Mouse (Mus musculus): Measurements from ENCODE around the gene Vmn1r55. TPM values are rescaled to one million over a fixed set of nuclear protein-coding genes. Genes with fewer than 3 reads are reported as not detected.

The Vmn1r55 gene
- polyA plus RNA-seq, 1 experiment = not detected

DNA sequence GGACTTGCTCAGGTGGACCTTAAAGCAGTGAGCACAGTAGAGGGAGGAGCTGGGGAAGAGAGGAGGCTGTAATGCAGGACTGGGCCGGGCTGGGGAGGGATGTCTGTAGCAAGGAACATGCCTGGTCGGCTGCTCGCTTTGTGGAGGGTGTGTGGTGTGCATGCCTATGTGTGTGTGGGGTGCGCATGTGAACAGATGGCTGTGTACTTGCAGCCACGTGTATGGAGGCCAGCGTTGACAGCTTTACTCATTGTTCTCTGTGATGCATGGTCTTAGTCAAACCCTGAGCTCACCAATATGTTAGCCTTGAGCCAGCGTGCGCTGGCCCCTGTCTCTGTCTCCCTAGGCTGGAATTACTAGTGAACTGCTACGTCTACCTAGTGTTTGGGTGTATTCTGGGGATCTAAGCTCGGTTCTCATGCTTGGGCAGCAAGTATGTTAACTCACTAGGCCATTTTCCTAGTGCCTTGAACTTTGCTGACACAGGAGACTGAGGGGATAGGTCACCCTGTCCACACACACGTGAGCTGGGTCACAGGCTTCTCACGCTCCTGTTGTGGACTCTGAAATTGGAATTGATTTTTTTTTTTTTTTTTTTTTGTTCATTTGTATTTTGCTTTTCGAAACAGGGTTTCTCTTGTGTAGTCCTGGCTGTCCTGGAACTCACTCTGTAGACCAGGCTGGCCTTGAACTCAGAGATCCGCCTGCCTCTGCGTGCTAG lies 58.3 kb downstream of the Vmn1r55 start:
- H3K4me1 ChIP-seq (ENCODE audit: control insufficient read depth, insufficient read depth, insufficient read length, low read length) = peaks cover 37% of the 10 kb centered on the region
- TF ChIP-seq POLR2A (IDR thresholded peaks at IDR 0.05; ENCODE audit: low read depth, low read length) = no peak
- no peak for TF ChIP-seq CTCF (IDR thresholded peaks at IDR 0.05; ENCODE audit: extremely low read depth, insufficient read length, insufficient replicate concordance, low read depth, low read length)
- no peak overlapping the region for H3K4me3 ChIP-seq (ENCODE audit: low read depth, low read length)
- WGBS = 84% methylated on average over 15 of the region's 15 CpGs
- H3K36me3 ChIP-seq (ENCODE audit: control insufficient read depth, insufficient read depth, low read length) = peaks cover 72% of the 10 kb centered on the region
- no peak overlapping the region for H3K27ac ChIP-seq (ENCODE audit: insufficient read depth, low read depth, low read length)
- no peaks in the 10 kb centered on the region for H3K27me3 ChIP-seq (ENCODE audit: control insufficient read depth, insufficient read depth, low read length)

DNA sequence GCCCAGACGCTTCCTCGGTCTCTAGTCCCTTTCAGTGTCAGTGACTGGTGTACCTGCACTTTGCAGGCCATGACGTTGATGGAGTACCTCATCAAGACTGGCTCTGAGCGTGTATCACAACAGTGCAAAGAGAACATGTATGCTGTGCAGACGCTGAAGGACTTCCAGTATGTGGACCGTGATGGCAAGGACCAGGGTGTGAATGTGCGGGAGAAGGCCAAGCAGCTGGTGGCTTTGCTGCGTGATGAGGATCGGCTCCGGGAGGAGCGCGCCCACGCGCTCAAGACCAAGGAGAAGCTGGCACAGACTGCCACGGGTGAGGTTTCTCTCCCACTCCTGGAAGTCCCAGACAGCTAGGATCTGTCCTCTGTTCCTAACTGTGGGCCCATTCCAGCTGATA lies 59.6 kb downstream of the Vmn1r55 start:
- Histone ChIP-seq H3K27ac (ENCODE audit: insufficient read depth, low read depth, low read length) (no peak overlapping the region), H3K36me3 (ENCODE audit: control insufficient read depth, insufficient read depth, low read length) (peaks cover 70% of the 10 kb centered on the region), H3K27me3 (ENCODE audit: control insufficient read depth, insufficient read depth, low read length) (no peaks in the 10 kb centered on the region), H3K4me3 (ENCODE audit: low read depth, low read length) (no peak overlapping the region), H3K4me1 (ENCODE audit: control insufficient read depth, insufficient read depth, insufficient read length, low read length) (peaks cover 45% of the 10 kb centered on the region)
- 90% methylated on average over 15 of the region's 15 CpGs for WGBS
- TF ChIP-seq POLR2A (IDR thresholded peaks at IDR 0.05; ENCODE audit: low read depth, low read length) = no peak
- TF ChIP-seq CTCF (IDR thresholded peaks at IDR 0.05; ENCODE audit: extremely low read depth, insufficient read length, insufficient replicate concordance, low read depth, low read length) = no peak

DNA sequence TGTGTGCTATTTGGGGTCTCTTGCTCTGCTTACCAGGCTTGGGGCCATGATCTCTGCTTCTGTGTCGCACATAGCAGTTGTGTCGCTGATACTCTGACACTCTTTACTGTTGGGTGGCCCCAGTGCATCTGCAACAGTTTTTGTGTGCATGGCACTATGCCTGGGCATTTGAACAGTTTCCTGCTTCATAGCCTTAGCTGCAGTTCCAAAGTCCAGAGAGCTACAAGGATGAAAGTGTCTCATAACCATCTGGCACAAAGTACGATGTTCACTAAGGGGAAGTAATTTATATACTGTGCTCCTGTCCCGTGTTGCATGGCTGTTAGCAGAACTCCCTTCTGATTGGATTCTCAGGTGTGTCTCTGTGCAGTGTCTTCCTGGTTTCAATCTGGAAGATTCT lies 61.6 kb downstream of the Vmn1r55 start:
- Histone ChIP-seq H3K27me3 (ENCODE audit: control insufficient read depth, insufficient read depth, low read length) (no peaks in the 10 kb centered on the region), H3K4me3 (ENCODE audit: low read depth, low read length) (no peak overlapping the region), H3K27ac (ENCODE audit: insufficient read depth, low read depth, low read length) (peak overlapping the region; percentile 96), H3K4me1 (ENCODE audit: control insufficient read depth, insufficient read depth, insufficient read length, low read length) (peaks cover 58% of the 10 kb centered on the region), H3K36me3 (ENCODE audit: control insufficient read depth, insufficient read depth, low read length) (peaks cover 61% of the 10 kb centered on the region)
- TF ChIP-seq CTCF (IDR thresholded peaks at IDR 0.05; ENCODE audit: extremely low read depth, insufficient read length, insufficient replicate concordance, low read depth, low read length) (no peak), POLR2A (IDR thresholded peaks at IDR 0.05; ENCODE audit: low read depth, low read length) (no peak)
- WGBS = 32% methylated on average over 4 of the region's 4 CpGs

DNA sequence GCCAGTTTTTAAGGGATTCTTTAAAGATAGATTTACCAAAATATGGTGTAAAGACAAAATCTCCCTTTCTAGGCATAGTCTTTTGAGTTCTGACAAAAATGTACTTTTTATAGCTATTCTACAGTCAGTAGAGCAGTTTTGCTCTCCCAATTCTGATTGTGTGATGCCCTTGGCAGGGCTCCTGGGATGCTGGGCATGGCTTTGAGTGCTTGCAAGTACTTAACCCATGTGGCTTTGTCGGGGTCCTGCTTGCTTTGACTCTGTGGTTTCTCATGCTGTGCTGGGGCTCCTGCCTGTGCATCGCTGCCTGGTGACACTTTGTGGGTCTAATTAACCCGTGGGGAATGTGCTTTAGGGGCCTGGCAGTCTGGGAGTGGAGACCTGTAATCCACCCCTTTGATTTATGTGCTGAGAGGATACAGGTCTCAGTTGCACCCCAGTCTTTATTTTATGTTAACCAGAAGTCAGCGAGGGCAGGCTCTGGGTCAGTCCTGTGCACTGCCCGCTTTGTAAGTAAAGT lies 62.5 kb downstream of the Vmn1r55 start:
- no peak for TF ChIP-seq POLR2A (IDR thresholded peaks at IDR 0.05; ENCODE audit: low read depth, low read length)
- no peak for TF ChIP-seq CTCF (IDR thresholded peaks at IDR 0.05; ENCODE audit: extremely low read depth, insufficient read length, insufficient replicate concordance, low read depth, low read length)
- WGBS = 42% methylated on average over 5 of the region's 5 CpGs
- Histone ChIP-seq H3K4me3 (ENCODE audit: low read depth, low read length) (no peak overlapping the region), H3K36me3 (ENCODE audit: control insufficient read depth, insufficient read depth, low read length) (peaks cover 52% of the 10 kb centered on the region), H3K27ac (ENCODE audit: insufficient read depth, low read depth, low read length) (peak overlapping the region; percentile 96), H3K27me3 (ENCODE audit: control insufficient read depth, insufficient read depth, low read length) (no peaks in the 10 kb centered on the region), H3K4me1 (ENCODE audit: control insufficient read depth, insufficient read depth, insufficient read length, low read length) (peaks cover 52% of the 10 kb centered on the region)

DNA sequence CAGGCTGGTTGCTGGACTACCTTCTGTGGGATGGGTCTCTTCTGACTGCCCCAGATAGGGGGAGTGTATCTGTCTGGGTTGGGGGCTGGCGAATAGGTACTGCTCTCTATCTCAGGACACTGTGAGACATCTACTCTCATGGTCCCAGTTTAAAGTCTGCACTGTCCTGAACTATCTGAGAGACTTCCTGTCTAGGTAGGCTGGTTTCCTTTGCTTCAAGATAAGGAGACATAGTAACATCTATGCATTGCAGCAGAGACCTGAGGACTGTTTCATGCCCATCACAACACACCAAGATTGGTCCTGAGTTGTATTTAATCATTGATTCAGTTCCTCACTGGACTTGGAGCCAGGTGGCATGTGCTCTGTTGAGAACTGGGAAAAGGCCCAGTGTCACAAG lies 64.0 kb downstream of the Vmn1r55 start:
- no peaks in the 10 kb centered on the region for H3K27me3 ChIP-seq (ENCODE audit: control insufficient read depth, insufficient read depth, low read length)
- H3K4me3 ChIP-seq (ENCODE audit: low read depth, low read length) = no peak overlapping the region
- no peak for TF ChIP-seq CTCF (IDR thresholded peaks at IDR 0.05; ENCODE audit: extremely low read depth, insufficient read length, insufficient replicate concordance, low read depth, low read length)
- TF ChIP-seq POLR2A (IDR thresholded peaks at IDR 0.05; ENCODE audit: low read depth, low read length) = no peak
- WGBS = 93% methylated on average over 1 of the region's 1 CpGs
- peaks cover 40% of the 10 kb centered on the region for H3K36me3 ChIP-seq (ENCODE audit: control insufficient read depth, insufficient read depth, low read length)
- H3K27ac ChIP-seq (ENCODE audit: insufficient read depth, low read depth, low read length) = peak overlapping the region; percentile 32
- peaks cover 40% of the 10 kb centered on the region for H3K4me1 ChIP-seq (ENCODE audit: control insufficient read depth, insufficient read depth, insufficient read length, low read length)

DNA sequence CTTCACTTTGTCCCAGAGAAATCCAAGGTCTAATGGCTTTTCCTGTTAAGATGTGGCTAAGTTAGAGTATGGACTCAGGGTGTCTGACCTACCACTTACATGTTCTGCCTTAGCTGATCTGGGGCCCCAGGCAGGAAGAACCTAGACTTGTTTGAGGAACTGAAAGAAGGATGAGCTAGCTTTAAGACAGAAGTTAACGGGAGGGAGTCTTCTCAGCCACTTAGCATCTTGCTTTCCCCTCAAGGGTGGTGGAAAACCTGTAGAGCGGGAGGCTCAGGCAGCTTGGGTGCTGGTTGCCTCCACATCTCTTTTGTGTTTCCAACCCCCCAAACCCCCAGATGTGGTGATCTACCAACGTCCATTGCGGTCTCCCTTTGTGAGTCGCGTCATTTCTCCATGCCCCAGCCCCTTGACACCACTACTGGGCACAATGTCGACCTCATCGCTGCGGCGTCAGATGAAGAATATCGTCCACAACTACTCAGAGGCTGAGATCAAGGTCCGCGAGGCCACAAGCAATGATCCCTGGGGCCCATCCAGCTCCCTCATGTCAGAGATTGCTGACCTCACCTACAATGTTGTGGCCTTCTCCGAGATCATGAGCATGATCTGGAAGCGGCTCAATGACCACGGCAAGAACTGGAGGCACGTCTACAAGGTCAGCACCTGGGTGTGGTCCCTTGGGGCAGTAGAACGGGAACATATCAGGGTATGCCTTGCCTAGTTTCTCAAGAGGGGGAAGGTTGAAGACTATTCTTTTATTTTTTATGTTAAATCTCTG lies 66.0 kb downstream of the Vmn1r55 start:
- no peaks in the 10 kb centered on the region for H3K27me3 ChIP-seq (ENCODE audit: control insufficient read depth, insufficient read depth, low read length)
- TF ChIP-seq POLR2A (IDR thresholded peaks at IDR 0.05; ENCODE audit: low read depth, low read length) = no peak
- no peak for TF ChIP-seq CTCF (IDR thresholded peaks at IDR 0.05; ENCODE audit: extremely low read depth, insufficient read length, insufficient replicate concordance, low read depth, low read length)
- H3K36me3 ChIP-seq (ENCODE audit: control insufficient read depth, insufficient read depth, low read length) = peaks cover 32% of the 10 kb centered on the region
- H3K4me1 ChIP-seq (ENCODE audit: control insufficient read depth, insufficient read depth, insufficient read length, low read length) = peaks cover 39% of the 10 kb centered on the region
- WGBS = 49% methylated on average over 18 of the region's 18 CpGs
- peak overlapping the region; percentile 86 for H3K27ac ChIP-seq (ENCODE audit: insufficient read depth, low read depth, low read length)
- H3K4me3 ChIP-seq (ENCODE audit: low read depth, low read length) = peak overlapping the region; percentile 33

DNA sequence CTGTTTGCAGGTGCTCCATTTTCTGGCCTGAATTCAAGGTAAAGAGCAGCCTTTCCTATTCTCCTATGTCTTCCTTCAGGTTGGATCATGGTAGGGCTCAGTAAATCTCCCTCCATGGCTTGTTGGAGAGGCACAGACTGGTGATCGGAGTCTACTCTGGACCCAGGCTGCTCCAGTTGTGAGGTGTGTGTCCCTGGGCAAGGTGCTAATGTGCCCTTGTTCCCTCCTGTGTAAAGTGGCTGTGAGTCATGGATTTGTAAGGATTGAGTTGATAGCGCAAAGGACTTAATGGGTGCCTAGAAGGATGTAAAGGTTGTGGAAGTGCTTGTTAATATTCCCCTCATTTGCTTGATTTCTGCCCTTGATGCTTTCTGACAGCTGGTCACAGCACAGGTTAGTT lies 67.5 kb downstream of the Vmn1r55 start:
- Histone ChIP-seq H3K4me1 (ENCODE audit: control insufficient read depth, insufficient read depth, insufficient read length, low read length) (peaks cover 29% of the 10 kb centered on the region), H3K27ac (ENCODE audit: insufficient read depth, low read depth, low read length) (peak overlapping the region; percentile 88), H3K27me3 (ENCODE audit: control insufficient read depth, insufficient read depth, low read length) (no peaks in the 10 kb centered on the region), H3K36me3 (ENCODE audit: control insufficient read depth, insufficient read depth, low read length) (peaks cover 38% of the 10 kb centered on the region), H3K4me3 (ENCODE audit: low read depth, low read length) (peak overlapping the region; percentile 54; the same call in 1 of the 2 replicates)
- 32% methylated on average over 2 of the region's 2 CpGs for WGBS
- TF ChIP-seq POLR2A (IDR thresholded peaks at IDR 0.05; ENCODE audit: low read depth, low read length) (peak; percentile 67; the same call in 1 of the 2 replicates), CTCF (IDR thresholded peaks at IDR 0.05; ENCODE audit: extremely low read depth, insufficient read length, insufficient replicate concordance, low read depth, low read length) (no peak)

Data from small intestine, adult 2 months (tissue).